Mouse (Mus musculus) right cerebral cortex, postnatal 25 days (tissue): ENCODE data around the gene Setd5.

Experiments used
- DNase-seq: peaks from one replicate; pipeline ENCODE4 v3.0.0; 2022

Gene Setd5

DNA sequence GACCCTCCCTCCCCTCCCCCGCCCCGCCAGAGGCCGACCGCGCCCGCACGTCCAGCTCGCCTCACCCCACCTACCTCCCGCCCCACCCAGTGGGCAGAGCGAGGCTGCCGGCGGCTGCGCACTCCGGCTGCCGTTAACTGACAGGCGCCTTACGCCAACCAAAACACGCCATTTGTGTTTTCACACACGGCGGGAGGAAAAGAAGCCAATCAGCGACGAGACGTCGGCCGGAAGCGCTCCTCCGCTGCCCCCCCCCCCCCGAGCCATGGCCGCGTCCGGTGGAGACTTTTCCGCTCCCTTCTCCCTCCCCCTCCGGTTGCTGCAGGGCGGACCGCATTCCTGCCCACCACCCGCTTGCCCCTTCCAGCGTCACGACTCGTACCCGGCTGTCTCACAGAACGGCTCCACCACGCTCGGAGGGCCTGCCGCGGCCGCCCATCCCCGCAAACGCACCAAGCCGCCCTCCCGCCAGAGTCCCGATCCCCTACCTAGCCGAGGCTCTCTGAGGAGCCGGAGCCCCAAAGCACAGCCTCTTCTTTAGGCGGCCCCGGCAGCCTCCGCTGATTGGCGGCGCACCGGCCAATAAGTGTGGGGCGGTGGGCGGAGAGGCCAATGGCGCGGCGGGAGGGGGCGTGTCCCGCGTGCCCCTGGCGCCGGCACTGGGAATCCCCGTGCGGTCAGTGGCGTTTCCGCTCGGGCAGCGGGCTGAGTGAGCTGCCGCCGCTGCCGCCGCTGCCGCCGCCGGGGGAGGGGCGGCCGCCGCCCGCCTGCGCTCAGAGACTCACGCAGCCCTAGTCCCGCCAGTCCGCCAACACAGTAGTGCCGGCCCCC lies at the start of gene Setd5:
Gene Setd5, plus strand, starts transcription at position 680 of the 831 bp plus-strand sequence.
- DNase-seq, result peak; percentile 98

DNA sequence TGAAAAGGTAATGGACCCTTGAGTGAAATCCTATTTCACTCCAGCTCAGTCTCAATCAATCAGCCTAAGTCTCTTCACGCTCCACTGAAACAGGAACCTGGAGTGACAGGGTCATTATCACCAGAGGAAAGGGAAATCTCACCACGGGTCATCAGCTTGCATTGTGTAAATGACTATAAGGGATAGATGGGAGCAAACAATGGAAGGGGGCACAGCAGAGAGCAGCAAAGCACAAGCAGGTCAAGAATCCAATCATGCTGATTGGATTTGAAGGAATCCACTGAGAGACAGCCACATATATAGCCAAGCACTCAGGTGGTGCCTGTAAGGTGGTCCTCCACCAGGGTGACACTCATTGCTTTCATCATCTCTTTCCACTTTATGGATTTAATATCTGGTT lies 49.7 kb upstream of the Setd5 start:
- DNase-seq, result no peak

DNA sequence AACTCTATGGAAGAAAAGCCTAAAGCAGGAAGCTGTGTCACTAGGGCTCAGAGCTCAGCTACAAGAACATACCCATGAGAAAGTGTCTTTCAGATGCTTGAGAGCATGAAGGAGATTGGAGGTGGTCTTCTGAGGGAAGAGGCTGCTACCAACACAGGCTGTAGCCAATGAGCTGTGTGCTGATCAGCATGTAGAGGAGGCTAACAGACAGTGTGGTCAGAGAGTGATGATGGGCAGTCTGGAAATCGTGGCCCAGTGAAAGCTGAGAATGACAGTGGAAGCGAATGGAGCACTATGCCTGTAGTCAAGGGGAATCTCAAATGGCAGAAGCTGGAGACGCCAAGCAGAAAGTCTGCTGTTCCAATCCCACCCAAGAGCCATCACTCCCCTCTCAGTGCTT lies 48.2 kb upstream of the Setd5 start:
- DNase-seq, result no peak

DNA sequence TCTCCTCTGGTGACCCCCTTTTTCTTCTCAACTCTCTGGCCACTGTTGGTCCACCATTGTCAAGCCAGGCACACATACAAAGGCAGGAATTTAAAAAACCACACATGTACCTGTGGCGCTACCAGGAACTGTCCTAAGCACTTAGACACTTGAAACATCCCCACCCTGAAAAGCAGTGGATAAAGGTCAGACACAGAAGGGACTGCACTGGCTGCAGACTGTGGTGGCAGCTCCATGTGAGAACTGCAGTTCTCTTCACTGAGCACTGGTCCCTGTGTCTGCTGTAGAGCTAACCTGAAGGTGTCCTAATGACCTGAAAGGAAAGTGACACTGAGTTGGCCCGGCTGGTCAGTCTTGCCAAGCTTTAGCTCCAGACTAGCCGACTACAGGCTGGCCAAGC lies 46.6 kb upstream of the Setd5 start:
- DNase-seq, result no peak

DNA sequence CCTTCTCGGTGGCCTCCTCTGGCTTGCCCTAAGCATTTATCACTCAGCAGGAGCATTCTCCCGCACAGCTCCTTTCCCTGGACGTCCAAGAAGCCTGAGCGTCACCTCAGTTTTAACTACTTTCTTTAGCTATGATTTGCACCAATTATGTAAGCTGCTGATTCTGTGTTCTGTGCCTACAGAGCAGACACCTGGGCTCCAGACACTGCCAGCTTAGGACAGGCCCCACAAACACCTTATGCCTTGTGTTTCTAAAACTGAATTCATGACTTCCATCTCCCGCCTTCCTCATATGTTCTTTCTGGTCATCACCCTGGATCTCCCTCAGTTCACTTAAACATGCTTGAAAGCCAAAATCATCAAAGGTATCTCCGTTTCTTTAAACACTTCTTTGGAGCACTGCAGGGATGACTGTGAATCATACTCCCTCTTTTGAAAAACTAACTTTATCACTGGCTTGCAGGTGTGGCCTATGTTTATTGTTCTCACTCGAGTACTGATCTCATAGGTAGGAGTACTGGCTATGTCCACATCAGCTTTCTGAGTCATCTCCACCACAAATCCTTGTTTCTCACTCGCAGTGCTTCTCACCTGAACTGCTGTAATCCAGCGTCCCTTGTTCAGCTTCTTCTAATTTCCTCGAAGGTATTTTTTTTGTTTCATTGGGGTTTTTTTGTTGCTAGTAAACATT lies 46.0 kb upstream of the Setd5 start:
- no peak for DNase-seq

DNA sequence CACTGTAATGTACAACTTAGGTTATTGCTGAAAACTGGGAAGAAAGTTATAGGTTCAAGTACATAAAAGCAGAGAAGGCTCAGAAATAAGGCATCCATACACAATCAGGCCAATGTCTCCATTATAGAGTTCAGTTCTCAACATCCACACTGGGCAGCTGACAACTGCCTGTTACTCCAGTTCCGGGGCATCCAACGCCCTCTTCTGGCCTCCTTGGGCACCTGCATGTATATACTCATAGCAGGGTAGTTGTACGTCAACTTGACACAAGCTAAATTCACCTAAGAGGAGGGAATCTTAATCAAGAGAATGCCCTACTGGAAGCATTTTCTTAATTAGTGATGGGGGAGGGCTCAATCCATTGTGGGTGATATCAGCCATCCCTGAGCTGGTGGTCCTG lies 45.0 kb upstream of the Setd5 start:
- no peak for DNase-seq

DNA sequence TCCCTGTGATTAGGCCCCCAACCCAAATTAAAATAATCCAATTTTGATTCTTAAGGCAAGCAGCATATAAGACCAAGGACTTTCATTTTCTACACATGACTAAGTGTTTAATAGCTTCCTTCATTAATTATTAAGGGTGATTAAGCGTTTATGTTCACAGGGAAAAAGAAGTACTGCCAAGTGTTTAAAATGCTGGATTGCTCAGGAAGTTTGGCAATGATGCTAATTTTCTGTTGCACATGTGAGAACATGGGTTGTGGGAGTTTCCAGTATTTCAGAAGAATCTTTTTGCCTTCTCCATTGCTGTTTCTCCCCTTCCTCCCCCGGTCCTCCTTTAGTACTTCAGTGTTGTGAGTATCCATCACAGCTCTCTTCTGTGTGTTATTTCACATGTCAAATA lies 44.0 kb upstream of the Setd5 start:
- no peak for DNase-seq

DNA sequence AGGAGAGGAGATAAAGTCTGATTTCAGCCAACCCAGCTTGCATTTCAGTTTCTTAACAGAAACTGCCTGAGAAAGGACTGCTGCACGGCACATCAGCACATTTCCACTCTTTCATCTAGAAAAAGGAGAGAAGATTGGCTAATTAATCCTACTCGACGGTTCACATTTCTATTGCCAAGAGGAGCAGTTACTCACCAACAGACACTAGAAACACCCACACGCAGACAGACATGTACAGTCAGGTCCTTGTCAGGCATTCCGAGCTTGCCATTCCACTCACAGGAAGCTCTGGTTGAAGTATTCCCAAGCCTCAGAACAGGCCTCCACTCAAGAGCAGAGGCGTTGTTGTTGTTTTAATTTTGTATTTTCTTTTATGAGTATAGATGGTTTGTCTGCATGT lies 42.7 kb upstream of the Setd5 start:
- no peak for DNase-seq

DNA sequence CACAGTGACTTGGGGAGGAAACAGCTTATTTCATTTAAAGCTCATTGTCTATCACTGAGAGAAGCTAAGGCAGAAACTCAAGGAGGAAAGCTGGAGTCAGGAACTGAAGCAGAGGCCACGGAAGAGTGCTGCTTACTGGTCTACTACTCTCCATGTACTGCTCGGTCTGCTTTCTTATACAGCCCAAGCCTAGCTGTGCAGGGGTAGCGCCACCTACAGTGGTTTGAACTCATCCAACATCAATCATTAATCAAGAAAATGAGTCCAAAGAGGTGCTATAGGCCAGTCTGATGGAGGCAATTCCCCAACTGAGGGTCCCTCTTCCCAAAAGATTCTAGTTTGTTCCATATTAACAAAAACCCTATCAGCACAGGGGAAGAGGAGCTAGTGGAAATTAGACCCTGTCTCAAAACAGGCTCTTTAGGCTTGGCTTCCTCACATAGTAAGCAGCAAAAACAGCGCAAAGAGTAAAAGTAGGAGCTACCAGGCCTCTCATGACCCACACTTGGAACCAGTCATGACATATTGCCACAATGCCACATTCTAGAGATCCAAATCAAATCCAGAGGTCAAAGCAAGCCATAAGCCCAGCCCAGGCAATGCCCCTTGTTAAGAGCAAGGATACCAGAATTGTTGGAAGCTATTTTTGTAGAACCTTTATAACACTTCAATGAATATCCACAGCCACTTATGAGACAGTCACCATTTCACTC lies 40.5 kb upstream of the Setd5 start:
- DNase-seq, result no peak

DNA sequence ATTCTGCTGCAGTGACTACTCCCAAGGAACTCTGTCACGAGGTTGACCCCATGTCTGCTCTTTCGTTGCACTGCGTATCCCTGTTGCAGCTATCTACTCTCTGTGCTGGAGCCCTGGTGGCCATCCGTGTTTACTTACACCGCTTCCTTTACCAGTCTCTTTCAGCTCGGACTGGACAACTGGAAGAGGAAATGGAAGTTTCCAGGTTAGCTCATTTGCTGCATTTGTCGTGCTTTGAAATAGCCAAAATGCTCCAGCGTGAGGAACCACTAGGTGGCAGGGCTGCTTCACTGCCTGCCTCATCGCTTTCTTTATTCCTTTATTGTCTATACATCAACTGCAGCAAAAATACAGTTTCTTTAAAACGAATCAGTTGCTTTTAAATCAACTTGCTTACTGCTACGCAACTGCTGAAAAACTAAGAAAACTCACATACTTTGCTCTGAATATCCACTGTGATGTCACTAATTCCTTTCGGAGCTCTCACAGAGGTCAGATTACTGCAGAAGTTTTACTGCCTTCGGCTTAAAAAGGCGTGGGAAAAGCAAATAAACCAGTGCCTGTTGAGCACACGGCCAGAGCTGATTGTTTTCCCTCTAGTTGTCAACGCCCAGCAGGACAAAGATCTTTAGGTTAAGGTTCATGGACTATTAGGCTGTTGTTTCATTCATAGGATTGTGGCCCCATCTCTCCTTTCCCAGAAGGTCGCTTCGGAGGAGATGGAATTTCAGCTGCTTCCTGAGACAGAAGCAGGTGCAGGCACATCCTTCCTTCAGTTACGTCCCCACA lies 39.0 kb upstream of the Setd5 start:
- peak; percentile 64 for DNase-seq

DNA sequence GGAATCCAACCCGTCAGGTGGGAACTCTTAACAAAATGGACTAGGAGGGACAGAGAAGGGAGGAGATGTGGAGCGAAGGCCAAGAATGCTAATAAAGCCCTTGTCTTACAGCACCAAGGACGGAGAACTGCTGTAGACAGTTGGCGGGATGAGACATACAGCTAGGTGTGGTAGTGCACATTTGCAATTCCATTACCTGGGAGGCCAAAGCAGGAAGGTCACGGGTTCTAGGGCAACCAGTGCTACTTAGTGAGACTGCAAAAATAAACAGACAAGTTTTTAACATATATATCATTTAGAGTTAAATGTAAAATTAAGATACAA lies 38.5 kb upstream of the Setd5 start:
- DNase-seq, result no peak

DNA sequence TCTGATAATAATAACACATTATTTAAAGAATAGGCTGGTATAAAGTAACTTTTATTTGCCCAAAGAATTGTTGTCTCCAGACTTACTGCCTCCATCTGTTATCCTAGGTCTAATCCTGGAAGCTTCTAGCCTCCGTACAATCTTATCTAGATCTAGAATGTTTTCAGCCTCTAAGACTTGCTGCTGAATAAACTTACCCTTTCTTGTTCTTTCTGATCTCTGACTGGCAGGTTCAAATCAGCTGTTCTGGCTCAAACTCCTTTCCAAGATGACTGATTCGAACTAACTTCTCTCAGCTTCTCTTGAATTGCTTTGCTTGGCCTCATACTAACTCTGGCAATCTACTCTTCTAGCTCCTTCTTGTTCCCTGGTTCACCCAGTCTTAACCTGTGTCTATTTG lies 36.8 kb upstream of the Setd5 start:
- no peak for DNase-seq

DNA sequence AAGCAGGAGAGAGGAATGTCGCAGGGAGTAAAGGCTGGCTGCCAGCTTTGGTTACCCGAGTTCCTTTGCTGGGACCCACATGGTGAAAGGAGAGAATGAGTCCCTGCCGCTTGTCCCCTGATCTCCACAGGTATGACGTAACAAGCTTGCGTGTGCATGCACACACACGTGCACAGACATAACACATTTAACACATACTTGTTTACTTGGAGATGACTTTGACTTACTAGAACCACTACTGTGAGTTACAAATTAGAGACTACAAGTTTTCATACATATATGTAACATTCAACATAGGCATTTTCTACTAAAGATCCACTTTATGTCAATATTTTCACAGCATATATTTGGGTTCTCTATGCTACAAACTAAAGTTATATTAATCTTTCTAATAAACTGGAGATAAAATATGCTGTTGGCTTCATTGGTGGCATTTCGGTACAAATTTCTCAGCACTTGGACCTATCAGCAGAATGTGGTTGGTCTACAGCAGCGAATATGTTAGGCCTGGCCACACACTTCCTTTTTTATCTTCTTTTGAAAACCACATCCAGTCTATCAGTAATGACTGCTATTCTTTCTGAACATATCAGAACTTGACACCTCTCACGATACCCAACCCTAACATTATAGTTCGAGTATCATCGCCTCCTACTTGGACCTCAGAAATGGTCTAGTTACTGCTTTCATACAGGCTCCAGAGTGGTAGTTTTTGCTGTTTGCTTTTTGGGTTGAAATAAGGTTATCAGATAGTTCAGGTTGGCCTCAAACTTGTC lies 35.8 kb upstream of the Setd5 start:
- no peak for DNase-seq

DNA sequence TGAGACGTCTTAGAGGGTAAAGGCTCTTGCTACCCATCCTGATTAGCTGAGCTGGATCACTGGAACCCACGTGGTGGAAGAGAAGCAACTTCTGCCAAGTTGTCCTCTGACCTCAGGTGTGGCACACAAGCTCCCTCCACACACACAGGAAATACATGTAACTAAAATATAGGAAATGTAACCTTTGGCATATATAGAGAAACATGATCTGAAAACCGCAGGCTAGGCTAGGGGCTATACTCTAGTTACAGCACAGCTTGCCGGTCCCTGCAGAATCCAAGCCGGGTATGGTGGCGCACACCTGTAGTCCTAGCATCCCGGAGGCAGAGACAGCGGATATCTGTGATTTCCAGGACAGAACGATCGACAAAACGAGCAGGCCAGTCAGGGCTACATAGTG lies 31.6 kb upstream of the Setd5 start:
- no peak for DNase-seq

DNA sequence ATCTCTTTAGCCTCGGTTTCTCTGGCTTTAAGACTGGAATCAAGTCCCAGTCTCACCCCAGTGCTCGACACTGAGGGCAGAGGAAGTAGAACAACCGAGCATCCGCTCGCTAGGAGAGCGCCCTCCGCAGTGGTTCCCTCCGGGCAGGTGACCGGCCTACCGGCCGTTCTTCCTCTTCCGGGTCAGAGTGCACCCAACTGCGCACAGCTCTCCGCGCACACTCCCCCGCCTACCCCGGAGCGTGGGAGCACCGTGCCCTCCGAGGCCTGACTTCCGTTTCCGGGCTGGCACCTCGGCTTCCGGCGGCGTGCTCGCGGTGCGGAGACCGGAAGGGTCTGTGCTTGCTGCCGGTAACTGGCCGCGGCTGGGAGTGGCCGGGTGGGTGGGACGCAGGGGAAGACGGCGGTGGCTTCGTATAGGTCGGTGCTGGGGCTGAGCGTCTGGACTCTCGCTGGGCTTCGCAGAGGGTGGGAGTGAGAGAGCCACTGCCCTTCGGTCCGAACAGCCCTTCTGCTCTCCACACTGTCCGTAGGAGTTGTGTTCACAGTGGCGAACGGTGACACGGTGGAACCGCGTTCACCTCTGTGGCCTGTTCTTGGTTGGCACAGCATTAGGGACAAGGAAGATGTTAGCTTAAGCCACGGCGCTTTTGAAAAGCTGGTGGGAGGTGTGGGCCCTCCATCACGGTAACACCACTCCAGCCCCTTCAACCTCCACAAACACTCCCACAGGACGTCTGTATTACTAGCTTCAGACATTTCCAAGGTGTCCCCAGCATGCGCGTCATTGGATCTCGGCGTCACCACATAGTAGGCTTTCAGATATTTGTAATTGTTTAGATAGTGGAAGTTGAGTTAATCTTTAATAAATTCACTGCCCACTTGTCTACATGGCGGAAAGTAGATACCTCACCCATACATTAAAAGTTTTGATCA lies 30.9 kb upstream of the Setd5 start, which contains the start of gene Thumpd3:
Gene Thumpd3, plus strand, starts transcription at position 185 of the 935 bp plus-strand sequence.
- DNase-seq, result peak; percentile 97

DNA sequence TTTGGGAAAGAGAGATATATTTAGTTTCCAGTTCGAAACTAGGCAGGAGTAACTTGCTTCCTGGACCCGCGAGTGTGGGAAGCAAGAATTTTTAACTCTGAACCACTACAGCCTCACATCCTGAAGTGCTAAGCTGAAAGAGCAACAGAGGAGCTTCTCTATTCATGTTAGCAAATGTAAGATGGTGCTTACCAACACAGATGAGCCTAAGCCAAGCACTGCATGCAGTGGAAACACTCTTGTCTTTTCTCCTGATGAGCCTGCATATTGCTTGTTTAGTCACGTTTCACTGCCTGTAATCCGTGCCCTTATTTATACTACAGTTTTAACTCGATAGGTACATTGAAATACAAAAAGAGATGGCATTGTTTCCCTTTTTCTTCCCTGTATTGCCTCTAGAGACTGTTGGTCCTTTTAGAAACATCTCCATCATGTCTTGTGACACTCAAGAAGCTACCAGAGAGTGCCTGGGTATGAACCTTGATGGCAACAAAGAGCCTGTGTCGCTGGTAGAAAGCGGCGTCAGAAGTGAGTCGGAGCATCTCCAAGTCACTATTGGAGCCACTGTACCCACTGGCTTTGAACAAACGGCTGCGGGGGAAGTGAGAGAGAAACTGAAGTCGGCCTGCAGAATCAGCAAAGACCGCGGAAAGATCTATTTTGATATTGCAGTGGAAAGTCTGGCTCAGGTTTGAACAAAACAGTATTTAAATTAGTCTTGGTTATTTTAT lies 30.0 kb upstream of the Setd5 start:
- DNase-seq, result no peak

DNA sequence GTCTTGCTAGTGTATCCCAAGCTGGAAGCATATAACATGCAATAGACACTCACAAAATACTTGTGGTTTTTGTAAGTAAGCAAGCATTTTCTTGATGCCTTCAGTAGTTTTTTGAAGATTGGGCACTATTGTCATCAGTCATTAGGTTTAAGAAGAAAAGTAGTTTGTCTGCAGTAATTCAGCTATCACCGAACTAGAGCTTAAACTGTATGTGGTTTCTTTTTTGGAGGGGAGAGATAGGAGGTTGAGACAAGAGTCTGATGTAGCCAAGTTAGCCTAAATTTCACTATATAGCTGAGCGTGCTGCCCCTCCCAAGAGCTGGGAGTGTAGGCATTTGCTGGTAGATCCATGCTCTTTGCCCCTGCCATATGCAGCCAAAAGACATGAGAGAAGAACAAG lies 28.8 kb upstream of the Setd5 start:
- no peak for DNase-seq

DNA sequence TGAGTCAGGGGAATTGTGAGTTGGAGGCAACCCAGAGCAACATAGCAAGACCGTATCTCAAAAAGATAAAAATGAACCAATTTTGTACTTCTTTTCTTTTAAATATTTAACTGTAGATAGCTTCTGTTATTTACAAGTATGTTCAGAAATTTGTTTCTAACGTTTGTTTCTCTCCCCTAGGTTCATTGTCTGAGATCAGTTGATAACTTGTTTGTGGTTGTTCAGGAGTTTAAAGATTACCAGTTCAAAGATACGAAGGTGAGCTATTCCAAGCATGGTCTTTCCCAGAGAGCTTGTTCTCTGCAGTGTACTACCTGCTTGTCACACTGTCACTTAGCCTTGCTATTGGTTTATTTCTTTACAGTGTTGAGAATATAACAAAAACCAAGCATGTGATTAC lies 28.0 kb upstream of the Setd5 start:
- no peak for DNase-seq

DNA sequence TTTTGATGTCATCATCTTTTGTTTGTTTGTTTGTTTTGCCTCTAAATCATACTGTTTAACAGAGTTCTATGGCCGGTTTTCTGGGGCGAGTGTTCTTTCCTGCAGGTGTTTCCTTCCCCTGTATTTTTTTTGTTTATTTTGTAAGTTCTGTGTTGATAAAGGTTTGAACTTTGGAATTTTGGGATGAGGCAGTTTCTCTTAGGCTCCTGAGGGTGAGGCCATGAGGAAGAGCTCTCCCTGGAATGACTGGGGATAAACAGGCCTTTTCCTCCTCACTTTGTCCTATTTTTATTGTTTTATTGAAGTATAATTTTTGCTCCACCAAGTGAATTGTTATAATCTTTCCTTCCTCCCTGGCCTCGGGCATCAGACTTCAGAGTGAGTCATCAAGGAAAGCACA lies 24.2 kb upstream of the Setd5 start:
- DNase-seq, result no peak

DNA sequence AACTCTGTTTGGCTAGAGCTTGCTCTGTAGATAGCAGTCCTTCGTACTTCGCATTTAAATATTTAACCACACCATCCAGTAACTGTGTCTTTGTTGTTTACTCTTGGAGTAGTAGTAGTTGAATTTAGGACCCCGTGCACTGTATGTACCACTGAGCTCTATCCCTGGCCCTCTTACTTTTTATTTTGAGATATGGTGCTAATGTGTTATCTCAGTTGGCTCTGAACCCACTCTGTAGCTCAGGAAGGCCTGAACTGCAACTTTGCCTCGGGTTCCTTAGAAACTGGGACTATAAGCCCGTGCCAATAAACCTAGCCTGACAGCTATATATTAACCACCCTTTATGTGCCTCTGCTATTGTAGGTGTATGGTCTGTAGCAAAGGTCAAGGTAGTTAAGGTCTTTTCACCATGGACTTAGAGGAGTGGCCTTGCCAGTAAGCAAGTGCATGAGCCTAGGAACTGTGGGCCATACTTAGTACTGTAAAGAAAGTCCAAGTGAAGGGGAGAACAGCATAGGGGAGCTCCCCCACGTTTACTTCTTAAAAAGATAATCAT lies 22.5 kb upstream of the Setd5 start:
- no peak for DNase-seq
